Mouse (Mus musculus): Measurements from ENCODE around the gene Cdan1. TPM values are rescaled to one million over a fixed set of nuclear protein-coding genes. Genes with fewer than 3 reads are reported as not detected.
"Not testable (repeated sequence)": the region's sequence is repeated elsewhere in the genome, so short reads cannot be mapped to it uniquely, and the experiment has no call there.

Gene Cdan1
- polyA plus RNA-seq, 1 experiment from 2014 or later, result 7.1 TPM

GRCm38 (mm10) chr2:120702675-120703074 lies 147.3 kb downstream of the Cdan1 start:
- 73% methylated on average over 5 of the region's 5 CpGs for WGBS
- H3K27ac ChIP-seq (ENCODE audit: low read length), result no peak overlapping the region
- no peaks in the 10 kb centered on the region for H3K9me3 ChIP-seq (ENCODE audit: control insufficient read depth, low read length)
- no peaks in the 10 kb centered on the region for H3K36me3 ChIP-seq (ENCODE audit: control insufficient read depth, insufficient read depth)
- no peak for ATAC-seq
- no peaks in the 10 kb centered on the region for H3K4me1 ChIP-seq (replicated peaks; ENCODE audit: control insufficient read depth, insufficient read depth, low read length)
- H3K4me2 ChIP-seq (ENCODE audit: low read length), result no peak overlapping the region
- H3K4me3 ChIP-seq (replicated peaks; ENCODE audit: low read length), result no peak overlapping the region
- no peak overlapping the region for H3K9ac ChIP-seq (replicated peaks; ENCODE audit: low read depth, low read length)
- H3K27me3 ChIP-seq (replicated peaks; ENCODE audit: control insufficient read depth, insufficient read depth, low read length), result no peaks in the 10 kb centered on the region

GRCm38 (mm10) chr2:120700379-120700885 lies 149.5 kb downstream of the Cdan1 start:
- no peak for ATAC-seq
- no peaks in the 10 kb centered on the region for H3K4me1 ChIP-seq (replicated peaks; ENCODE audit: control insufficient read depth, insufficient read depth, low read length)
- 89% methylated on average over 3 of the region's 3 CpGs for WGBS
- no peak overlapping the region for H3K4me3 ChIP-seq (replicated peaks; ENCODE audit: low read length)
- H3K9ac ChIP-seq (replicated peaks; ENCODE audit: low read depth, low read length), result no peak overlapping the region
- no peak overlapping the region for H3K4me2 ChIP-seq (ENCODE audit: low read length)
- no peaks in the 10 kb centered on the region for H3K36me3 ChIP-seq (ENCODE audit: control insufficient read depth, insufficient read depth)
- no peaks in the 10 kb centered on the region for H3K27me3 ChIP-seq (replicated peaks; ENCODE audit: control insufficient read depth, insufficient read depth, low read length)
- H3K9me3 ChIP-seq (ENCODE audit: control insufficient read depth, low read length), result no peaks in the 10 kb centered on the region
- no peak overlapping the region for H3K27ac ChIP-seq (ENCODE audit: low read length)

- H3K4me2 ChIP-seq (ENCODE audit: low read length), result no peak overlapping the region
- H3K27me3 ChIP-seq (replicated peaks; ENCODE audit: control insufficient read depth, insufficient read depth, low read length), result no peaks in the 10 kb centered on the region
- H3K36me3 ChIP-seq (ENCODE audit: control insufficient read depth, insufficient read depth), result no peaks in the 10 kb centered on the region
- no peaks in the 10 kb centered on the region for H3K9me3 ChIP-seq (ENCODE audit: control insufficient read depth, low read length)
- H3K4me3 ChIP-seq (replicated peaks; ENCODE audit: low read length), result no peak overlapping the region
- no peak overlapping the region for H3K9ac ChIP-seq (replicated peaks; ENCODE audit: low read depth, low read length)
- H3K4me1 ChIP-seq (replicated peaks; ENCODE audit: control insufficient read depth, insufficient read depth, low read length), result no peaks in the 10 kb centered on the region
- 87% methylated on average over 5 of the region's 5 CpGs for WGBS
- no peak overlapping the region for H3K27ac ChIP-seq (ENCODE audit: low read length)
- ATAC-seq, result no peak
Measured at GRCm38 (mm10) chr2:120697767-120698166, 152.2 kb downstream of the Cdan1 start.

GRCm38 (mm10) chr2:120681151-120681550 lies 168.8 kb downstream of the Cdan1 start:
- not testable (repeated sequence) for H3K27ac ChIP-seq (ENCODE audit: low read length); H3K36me3 ChIP-seq (ENCODE audit: control insufficient read depth, insufficient read depth)
- 92% methylated on average over 7 of the region's 7 CpGs for WGBS

GRCm38 (mm10) chr2:120670253-120670652 lies 179.7 kb downstream of the Cdan1 start:
- no peak for ATAC-seq
- Histone ChIP-seq H3K4me2 (ENCODE audit: low read length) (no peak overlapping the region), H3K27ac (ENCODE audit: low read length) (no peak overlapping the region), H3K27me3 (replicated peaks; ENCODE audit: control insufficient read depth, insufficient read depth, low read length) (no peaks in the 10 kb centered on the region), H3K9ac (replicated peaks; ENCODE audit: low read depth, low read length) (no peak overlapping the region), H3K9me3 (ENCODE audit: control insufficient read depth, low read length) (no peaks in the 10 kb centered on the region), H3K4me1 (replicated peaks; ENCODE audit: control insufficient read depth, insufficient read depth, low read length) (no peaks in the 10 kb centered on the region), H3K4me3 (replicated peaks; ENCODE audit: low read length) (no peak overlapping the region), H3K36me3 (ENCODE audit: control insufficient read depth, insufficient read depth) (no peaks in the 10 kb centered on the region)
- 75% methylated on average over 2 of the region's 2 CpGs for WGBS

More at GRCm38 (mm10) chr2:120681151-120681550, 168.8 kb downstream of the Cdan1 start:
- not testable (repeated sequence) for H3K9ac ChIP-seq (replicated peaks; ENCODE audit: low read depth, low read length); H3K4me2 ChIP-seq (ENCODE audit: low read length); H3K4me1 ChIP-seq (replicated peaks; ENCODE audit: control insufficient read depth, insufficient read depth, low read length); H3K9me3 ChIP-seq (ENCODE audit: control insufficient read depth, low read length); H3K27me3 ChIP-seq (replicated peaks; ENCODE audit: control insufficient read depth, insufficient read depth, low read length); ATAC-seq; H3K4me3 ChIP-seq (replicated peaks; ENCODE audit: low read length)

GRCm38 (mm10) chr2:120667446-120667845 lies 182.5 kb downstream of the Cdan1 start:
- WGBS, result 83% methylated on average over 2 of the region's 2 CpGs
- H3K4me1 ChIP-seq (replicated peaks; ENCODE audit: control insufficient read depth, insufficient read depth, low read length), result 0 out of 2 replicates have a peak, but pooled peaks cover 3% of the 10 kb centered on the region
- H3K9me3 ChIP-seq (ENCODE audit: control insufficient read depth, low read length), result no peaks in the 10 kb centered on the region
- H3K9ac ChIP-seq (replicated peaks; ENCODE audit: low read depth, low read length), result no peak overlapping the region
- no peak overlapping the region for H3K4me3 ChIP-seq (replicated peaks; ENCODE audit: low read length)
- ATAC-seq, result no peak
- H3K4me2 ChIP-seq (ENCODE audit: low read length), result no peak overlapping the region
- no peaks in the 10 kb centered on the region for H3K36me3 ChIP-seq (ENCODE audit: control insufficient read depth, insufficient read depth)
- H3K27me3 ChIP-seq (replicated peaks; ENCODE audit: control insufficient read depth, insufficient read depth, low read length), result no peaks in the 10 kb centered on the region
- H3K27ac ChIP-seq (ENCODE audit: low read length), result no peak overlapping the region

Other genes starting within 250 kb of the Cdan1 start
- gene Haus2, start 240.7 kb downstream of the Cdan1 start, polyA plus RNA-seq (2015; fragmentation: Nextera tagmentation; extraction: Ambion mirVana), result 28.5 and 32.0 TPM in 2 replicates
- gene Lrrc57, start 240.6 kb downstream of the Cdan1 start, polyA plus RNA-seq (2015; fragmentation: Nextera tagmentation; extraction: Ambion mirVana), result 38.9 and 45.0 TPM in 2 replicates
- gene Stard9, start 221.0 kb downstream of the Cdan1 start, polyA plus RNA-seq (2015; fragmentation: Nextera tagmentation; extraction: Ambion mirVana), result 3.2 and 4.2 TPM in 2 replicates
- gene Ttbk2, start 476 bp upstream of the Cdan1 start, polyA plus RNA-seq (2015; fragmentation: Nextera tagmentation; extraction: Ambion mirVana), result 11.9 and 12.5 TPM in 2 replicates
- gene Ubr1, start 120.6 kb upstream of the Cdan1 start, polyA plus RNA-seq (2015; fragmentation: Nextera tagmentation; extraction: Ambion mirVana), result 39.1 and 42.3 TPM in 2 replicates
- 8.5 and 10.4 TPM in 2 replicates for gene Tmem62, start 126.9 kb upstream of the Cdan1 start, polyA plus RNA-seq (2015; fragmentation: Nextera tagmentation; extraction: Ambion mirVana)
- gene Ccndbp1, start 158.3 kb upstream of the Cdan1 start, polyA plus RNA-seq (2015; fragmentation: Nextera tagmentation; extraction: Ambion mirVana), result 79.1 and 79.3 TPM in 2 replicates
- gene Epb42, start 186.9 kb upstream of the Cdan1 start, polyA plus RNA-seq (2015; fragmentation: Nextera tagmentation; extraction: Ambion mirVana), result 0.09 and 0.23 TPM in 2 replicates
- 0.09 TPM in 1 of 2 replicates, not detected in the other for gene Tgm5, start 235.7 kb upstream of the Cdan1 start, polyA plus RNA-seq (2015; fragmentation: Nextera tagmentation; extraction: Ambion mirVana)

Measured in forebrain, embryonic 16.5 days (tissue).